Mouse (Mus musculus) small intestine, adult 2 months (tissue): ENCODE results near the gene Emp3. TPM values are rescaled to one million over a fixed set of nuclear protein-coding genes. Genes with fewer than 3 reads are reported as not detected.

Experiments used
- H3K27ac ChIP-seq: fragments of 200-500 bp; 2 replicates; pipeline ENCODE4 v1.5.1; 2012; ENCODE audit warnings: low read depth, low read length, control low read depth, inconsistent platforms; ENCODE audit not compliant: insufficient read depth
- H3K27me3 ChIP-seq: fragments of 200-500 bp; 2 replicates; pipeline ENCODE4 v1.6.1; 2012; ENCODE audit warnings: mild to moderate bottlenecking, moderate library complexity, low read length, inconsistent platforms; ENCODE audit not compliant: control insufficient read depth, insufficient read depth
- H3K36me3 ChIP-seq: fragments of 200-500 bp; 2 replicates; pipeline ENCODE4 v1.6.1; 2012; ENCODE audit warnings: mild to moderate bottlenecking, low read length, control low read depth, inconsistent platforms; ENCODE audit not compliant: control insufficient read depth, insufficient read depth
- H3K4me1 ChIP-seq: fragments of 200-500 bp; 2 replicates; pipeline ENCODE4 v1.6.1; 2012; ENCODE audit warnings: low read length, inconsistent platforms, mixed read lengths; ENCODE audit not compliant: control insufficient read depth, insufficient read depth, insufficient read length
- H3K4me3 ChIP-seq: fragments of 200-500 bp; 2 replicates; pipeline ENCODE4 v1.5.1; 2012; ENCODE audit warnings: low read depth, mild to moderate bottlenecking, control low read depth, inconsistent platforms, low read length, moderate library complexity
- CTCF ChIP-seq: fragments of 200-500 bp; IDR thresholded peaks from 2 replicates; pipeline ENCODE4 v1.5.1; 2012; ENCODE audit warnings: low read depth, mild to moderate bottlenecking, control low read depth, inconsistent platforms, low read length, moderate library complexity, mixed read lengths; ENCODE audit not compliant: insufficient replicate concordance, insufficient read length; ENCODE audit errors: extremely low read depth
- POLR2A ChIP-seq: fragments of 200-500 bp; IDR thresholded peaks from 2 replicates; pipeline ENCODE4 v1.6.1; 2012; ENCODE audit warnings: low read depth, mild to moderate bottlenecking, control low read depth, inconsistent platforms, low read length, moderate library complexity
- WGBS: fragments of 180-500 bp; shearing (Covaris S2); methylation state at CpG from one replicate; pipeline ENCODE4 v1.1.7; 2018; 5-methylcytosine and 5-hydroxymethylcytosine counted together
- polyA plus RNA-seq: library from polyadenylated mRNA; depleted of rRNA; stranded (reverse); fragments of >200 nt; gene quantifications from 2 replicates; pipeline ENCODE4 v1.2.3, GENCODE M21; 2012

The Emp3 gene
- polyA plus RNA-seq, 1 experiment, result 49.1 TPM

DNA sequence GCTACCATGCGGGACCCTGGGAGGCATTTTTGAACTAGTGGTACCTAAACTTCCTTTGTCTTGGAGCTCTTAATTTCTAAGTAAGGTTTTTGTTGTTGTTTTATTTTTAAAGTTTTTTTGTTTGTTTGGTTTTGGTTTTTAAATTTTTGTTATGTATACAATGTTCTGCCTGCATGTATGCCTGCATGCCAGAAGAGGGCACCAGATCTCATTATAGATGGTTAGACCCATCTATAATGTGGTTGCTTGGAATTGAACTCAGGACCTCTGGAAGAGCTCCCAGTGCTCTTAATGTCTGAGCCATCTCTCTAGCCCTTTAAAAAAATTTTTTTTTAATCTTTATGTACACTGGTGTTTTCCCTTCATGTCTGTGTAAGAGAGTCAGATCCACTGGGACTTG lies 8.5 kb upstream of the Emp3 start:
- H3K27me3 ChIP-seq, result no peaks in the 10 kb centered on the region
- H3K27ac ChIP-seq, result no peak overlapping the region
- no peak for TF ChIP-seq CTCF
- TF ChIP-seq POLR2A, result no peak
- WGBS, result 98% methylated on average over 1 of the region's 1 CpGs
- H3K4me1 ChIP-seq, result peaks cover under 1% of the 10 kb centered on the region; the same call in 1 of the 2 replicates
- H3K4me3 ChIP-seq, result no peak overlapping the region
- peaks cover 4% of the 10 kb centered on the region; the same call in 1 of the 2 replicates for H3K36me3 ChIP-seq

- Histone ChIP-seq H3K36me3 (peaks cover 4% of the 10 kb centered on the region; the same call in 1 of the 2 replicates), H3K4me1 (peaks cover 8% of the 10 kb centered on the region), H3K4me3 (no peak overlapping the region), H3K27ac (no peak overlapping the region), H3K27me3 (no peaks in the 10 kb centered on the region)
- no peak for TF ChIP-seq CTCF
- no peak for TF ChIP-seq POLR2A
- 51% methylated on average over 21 of the region's 23 CpGs for WGBS
Observed at GRCm38 (mm10) chr7:45928626-45929295, 7.6 kb upstream of the Emp3 start.

- 11% methylated on average over 14 of the region's 14 CpGs for WGBS
- Histone ChIP-seq H3K27me3 (no peaks in the 10 kb centered on the region), H3K27ac (peak overlapping the region; percentile 84), H3K36me3 (no peaks in the 10 kb centered on the region), H3K4me1 (peaks cover 19% of the 10 kb centered on the region), H3K4me3 (peak overlapping the region; percentile 61)
- TF ChIP-seq CTCF (peak; percentile 42; the same call in 1 of the 2 replicates), POLR2A (no peak)
Observed at GRCm38 (mm10) chr7:45924429-45924816, 3.2 kb upstream of the Emp3 start.

- peak within 1 kb of the TSS; percentile 84 for H3K27ac ChIP-seq
- 7% methylated on average over 24 of the region's 24 CpGs for WGBS
- peak within 1 kb of the TSS; percentile 61 for H3K4me3 ChIP-seq
- no peaks in the 10 kb centered on the region for H3K27me3 ChIP-seq
- peaks cover 23% of the 10 kb centered on the region for H3K4me1 ChIP-seq
- H3K36me3 ChIP-seq, result no peaks in the 10 kb centered on the region
- TF ChIP-seq POLR2A, result peak; percentile 71
- no peak for TF ChIP-seq CTCF
Observed at GRCm38 (mm10) chr7:45923762-45924428, 2.7 kb upstream of the Emp3 start, which contains the start of gene Ccdc114. Ccdc114 (plus strand) TSS chr7:45924072.

DNA sequence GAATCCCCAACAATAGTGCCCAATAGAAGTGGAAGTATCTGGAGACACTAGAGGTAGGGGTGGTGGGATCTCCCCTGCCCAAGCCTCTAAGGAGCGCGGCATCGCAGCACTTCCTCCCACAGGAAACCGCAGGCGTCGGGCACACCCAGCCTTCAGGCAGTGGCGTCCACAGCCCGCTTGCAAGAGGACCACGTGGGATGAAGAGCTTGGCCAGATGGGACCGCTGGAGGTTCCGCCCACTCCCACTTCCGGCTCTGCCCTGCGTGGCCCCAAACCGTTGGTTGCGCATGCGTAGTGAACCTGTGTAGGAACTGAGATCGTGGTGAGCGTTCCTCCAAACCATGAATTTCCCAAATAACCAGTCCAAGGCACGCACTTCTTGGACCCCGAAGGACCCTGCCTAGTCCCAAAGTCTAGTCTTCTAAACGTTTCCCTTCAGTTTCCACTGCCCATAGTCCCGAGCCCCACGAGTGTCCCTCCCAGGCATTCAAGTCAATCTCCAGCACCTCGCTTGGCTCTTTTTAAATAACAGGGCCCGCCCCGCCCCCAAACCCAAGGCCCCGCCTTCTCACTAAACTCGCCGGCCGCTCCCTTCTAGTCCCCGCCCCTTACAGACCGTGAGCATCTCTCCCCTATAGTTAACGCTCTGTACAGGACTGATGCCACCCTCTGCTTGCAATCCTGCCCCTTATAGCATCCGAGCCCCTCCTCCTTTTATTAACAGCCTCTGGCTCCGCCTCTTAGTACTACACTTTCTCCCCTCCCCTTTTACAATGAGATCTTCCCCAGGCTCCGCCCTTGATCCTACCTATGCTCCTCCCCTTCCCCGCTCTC lies 1.9 kb upstream of the Emp3 start:
- under 1% methylated on average over 37 of the region's 37 CpGs for WGBS
- H3K36me3 ChIP-seq, result no peaks in the 10 kb centered on the region
- H3K27me3 ChIP-seq, result no peaks in the 10 kb centered on the region
- peaks cover 24% of the 10 kb centered on the region for H3K4me1 ChIP-seq
- no peak for TF ChIP-seq CTCF
- peak; percentile 96 for TF ChIP-seq POLR2A
- H3K27ac ChIP-seq, result peak overlapping the region; percentile 84
- peak overlapping the region; percentile 61 for H3K4me3 ChIP-seq

GRCm38 (mm10) chr7:45921950-45922600 lies 871 bp upstream of the Emp3 start:
- 80% methylated on average over 12 of the region's 12 CpGs for WGBS
- H3K4me3 ChIP-seq, result no peak overlapping the region
- H3K27ac ChIP-seq, result peak overlapping the region; percentile 59
- TF ChIP-seq POLR2A (no peak), CTCF (no peak)
- peaks cover 33% of the 10 kb centered on the region for H3K4me1 ChIP-seq
- H3K27me3 ChIP-seq, result no peaks in the 10 kb centered on the region
- H3K36me3 ChIP-seq, result no peaks in the 10 kb centered on the region
